Mouse (Mus musculus) hindbrain, embryonic 16.5 days (tissue): ENCODE data around the gene Ccdc172. TPM values are rescaled to one million over a fixed set of nuclear protein-coding genes. Genes with fewer than 3 reads are reported as not detected.

Source experiments
- ATAC-seq: fragments of 200-750 bp; cut with Nextera tagmentation; 2 replicates; pipeline ENCODE4 v1.8.0; 2017; ENCODE audit warnings: moderate TSS enrichment, moderate library complexity
- H3K27ac ChIP-seq: fragments of 300-500 bp; sonication (generic); 2 replicates; pipeline ENCODE4 v1.5.1; 2014; ENCODE audit warnings: low read depth, mild to moderate bottlenecking, control low read depth, low read length, moderate library complexity
- H3K27me3 ChIP-seq: fragments of 300-500 bp; sonication (generic); replicated peaks from 2 replicates; pipeline ENCODE4 v1.6.1; 2014; ENCODE audit warnings: low read length; ENCODE audit not compliant: control insufficient read depth, insufficient read depth
- H3K36me3 ChIP-seq: fragments of 300-500 bp; sonication (generic); 2 replicates; pipeline ENCODE4 v1.6.1; 2014; ENCODE audit warnings: mild to moderate bottlenecking, low read length, moderate library complexity, mixed read lengths; ENCODE audit not compliant: control insufficient read depth, insufficient read depth
- H3K4me1 ChIP-seq: fragments of 300-500 bp; sonication (generic); 2 replicates; pipeline ENCODE4 v1.6.1; 2014; ENCODE audit warnings: low read depth, low read length; ENCODE audit not compliant: control insufficient read depth, insufficient read depth
- H3K4me2 ChIP-seq: fragments of 300-500 bp; sonication (generic); 2 replicates; pipeline ENCODE4 v1.6.1; 2014; ENCODE audit warnings: mild to moderate bottlenecking, low read length, control low read depth, moderate library complexity
- H3K4me3 ChIP-seq: fragments of 300-500 bp; sonication (generic); 2 replicates; pipeline ENCODE4 v1.5.1; 2014; ENCODE audit warnings: mild to moderate bottlenecking, low read length, control low read depth, moderate library complexity
- H3K9ac ChIP-seq: fragments of 300-500 bp; sonication (generic); 2 replicates; pipeline ENCODE4 v1.6.1; 2014; ENCODE audit warnings: low read depth, mild to moderate bottlenecking, control low read depth, low read length, moderate library complexity
- H3K9me3 ChIP-seq: fragments of 300-500 bp; sonication (generic); 2 replicates; pipeline ENCODE4 v1.6.1; 2014; ENCODE audit warnings: mild to moderate bottlenecking, low read length, moderate library complexity; ENCODE audit not compliant: control insufficient read depth
- WGBS: fragments of 180-500 bp; shearing (Covaris S2); extraction: QIAGEN DNeasy Blood & Tissue Kit; methylation state at CpG from one replicate; pipeline ENCODE4 v1.1.7; 2014; 5-methylcytosine and 5-hydroxymethylcytosine counted together
- polyA plus RNA-seq: library from polyadenylated mRNA; unstranded; fragments of >200 nt; fragmentation: Nextera tagmentation; extraction: Ambion mirVana; gene quantifications from 2 replicates; pipeline ENCODE4 v1.2.1, GENCODE M21; 2015

Ccdc172 gene
- polyA plus RNA-seq, 1 experiment from 2014 or later: 0.24 TPM

DNA sequence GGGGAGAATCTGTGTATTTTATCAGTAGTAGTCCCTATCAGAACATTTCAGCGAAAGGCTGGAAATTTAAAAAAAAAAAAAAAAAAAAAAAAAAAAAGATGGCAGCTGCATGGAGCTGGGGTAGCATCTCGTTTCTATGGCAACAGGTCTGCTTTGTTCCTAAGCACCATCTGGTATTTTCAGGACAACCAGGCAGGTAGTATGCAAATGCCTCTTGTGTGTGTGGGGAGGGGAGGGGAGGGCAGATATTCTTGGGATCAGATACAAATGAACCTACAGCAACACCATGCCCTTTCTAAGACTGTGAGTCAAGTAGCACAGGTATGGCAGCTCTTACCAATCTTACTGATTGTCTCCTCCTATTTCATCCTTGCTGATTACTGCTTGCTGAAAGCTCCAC, 11.7 kb upstream of the Ccdc172 start:
- H3K36me3 ChIP-seq: no peaks in the 10 kb centered on the region
- no peak overlapping the region for H3K4me2 ChIP-seq
- H3K4me1 ChIP-seq: no peaks in the 10 kb centered on the region
- H3K9ac ChIP-seq: no peak overlapping the region
- ATAC-seq: 0 out of 2 replicates have a peak, but pooled peaks have one; percentile 45
- no peak overlapping the region for H3K27ac ChIP-seq
- no peaks in the 10 kb centered on the region for H3K27me3 ChIP-seq
- H3K4me3 ChIP-seq: no peak overlapping the region
- WGBS: 63% methylated on average over 2 of the region's 2 CpGs
- no peaks in the 10 kb centered on the region for H3K9me3 ChIP-seq

DNA sequence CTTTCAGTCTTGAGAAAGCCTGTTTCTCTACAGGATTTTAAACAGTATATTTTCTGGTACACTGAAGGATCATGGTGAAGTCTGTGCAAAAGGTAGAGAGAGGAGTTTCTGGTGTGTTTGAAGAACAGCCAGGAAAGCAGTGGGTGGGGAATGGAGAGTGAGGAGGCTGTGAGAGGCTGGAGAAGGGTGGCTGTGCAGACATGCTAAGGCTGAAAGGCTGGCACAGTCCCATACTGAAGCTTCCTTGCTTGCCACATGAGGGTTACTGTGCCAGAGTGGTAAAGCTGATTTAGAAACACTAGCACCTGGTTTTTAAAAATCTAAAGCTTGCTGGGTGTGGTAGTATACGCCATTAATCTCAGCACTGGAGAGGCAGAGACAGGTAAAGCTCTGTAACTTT, 9.9 kb downstream of the Ccdc172 start:
- no peaks in the 10 kb centered on the region for H3K36me3 ChIP-seq
- WGBS: 100% methylated on average over 1 of the region's 1 CpGs
- no peak overlapping the region for H3K4me2 ChIP-seq
- no peaks in the 10 kb centered on the region for H3K9me3 ChIP-seq
- no peak overlapping the region for H3K27ac ChIP-seq
- H3K4me1 ChIP-seq: no peaks in the 10 kb centered on the region
- no peak overlapping the region for H3K4me3 ChIP-seq
- H3K27me3 ChIP-seq: no peaks in the 10 kb centered on the region
- no peak overlapping the region for H3K9ac ChIP-seq
- ATAC-seq: no peak

DNA sequence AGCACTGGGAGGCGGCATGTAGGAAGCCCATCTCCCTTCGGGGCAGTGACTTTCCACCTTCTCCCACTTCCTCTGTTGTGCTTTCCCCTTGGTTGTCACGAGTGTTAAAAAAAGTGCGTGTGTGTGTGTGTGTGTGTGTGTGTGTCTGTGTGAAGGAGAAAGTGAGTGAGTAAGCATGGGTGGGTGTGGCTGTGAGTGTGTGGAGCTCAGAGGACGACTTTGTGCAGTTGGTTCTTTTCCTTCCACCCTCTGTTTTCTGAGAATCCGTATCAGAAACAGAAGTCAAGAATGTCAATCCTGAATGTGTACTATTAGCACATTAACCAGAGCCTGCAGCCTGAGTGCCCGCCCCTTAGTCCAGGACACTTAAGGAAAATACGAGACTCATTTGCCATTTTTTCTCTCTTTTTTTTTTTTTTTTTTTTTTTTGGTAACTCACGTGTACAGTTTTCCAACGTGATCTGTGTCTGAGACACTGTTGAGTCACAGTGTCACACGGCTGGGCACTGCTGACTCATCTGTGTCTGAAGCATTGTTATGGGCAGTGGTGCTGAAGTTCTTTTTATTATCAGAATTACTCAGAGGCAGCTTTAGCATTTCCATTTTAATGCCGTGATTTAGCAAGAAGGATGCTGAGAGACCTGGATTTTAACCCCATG, 12.1 kb downstream of the Ccdc172 start:
- H3K27me3 ChIP-seq: no peaks in the 10 kb centered on the region
- no peak overlapping the region for H3K9ac ChIP-seq
- H3K27ac ChIP-seq: no peak overlapping the region
- WGBS: 48% methylated on average over 12 of the region's 12 CpGs
- ATAC-seq: no peak
- no peaks in the 10 kb centered on the region for H3K36me3 ChIP-seq
- H3K4me1 ChIP-seq: no peaks in the 10 kb centered on the region
- H3K4me2 ChIP-seq: peak overlapping the region; percentile 0; the same call in 1 of the 2 replicates
- no peaks in the 10 kb centered on the region for H3K9me3 ChIP-seq
- H3K4me3 ChIP-seq: no peak overlapping the region

DNA sequence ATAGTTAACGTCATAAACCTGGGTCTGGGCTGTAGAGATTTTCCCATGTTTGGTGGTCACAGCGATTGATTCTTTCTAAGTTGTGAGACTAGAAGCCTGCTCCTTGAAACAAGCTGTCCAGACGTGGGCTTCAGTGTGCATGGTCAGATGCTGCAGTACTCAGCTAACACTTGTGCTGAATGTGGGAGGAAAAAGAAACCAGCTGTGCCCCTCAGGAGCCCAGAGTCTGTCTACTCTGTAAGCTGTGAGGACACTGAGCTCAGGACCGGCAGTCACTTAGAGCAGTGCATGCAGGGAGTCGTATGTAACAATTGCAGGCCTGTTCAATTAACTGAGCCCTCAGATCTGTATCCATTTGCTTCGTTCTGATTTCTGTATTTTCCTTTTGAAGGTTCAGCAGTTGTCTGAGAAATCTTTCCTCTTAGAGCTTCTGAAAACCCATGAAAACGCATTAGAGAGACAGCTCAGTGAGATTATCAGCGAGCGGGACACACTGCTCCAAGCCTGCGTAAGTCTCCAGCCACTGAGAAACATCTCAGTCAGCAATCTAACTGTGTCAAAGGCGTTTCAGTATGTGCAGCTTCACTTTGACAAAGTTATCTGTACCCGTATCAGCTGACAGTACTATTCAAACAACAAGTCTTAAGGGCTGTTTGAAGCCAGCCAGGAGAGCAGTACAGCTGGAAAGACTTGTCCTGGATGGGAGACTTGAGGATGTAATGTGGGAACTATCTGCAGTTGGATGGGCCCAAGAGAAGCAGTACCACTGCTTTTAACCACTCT, 13.9 kb downstream of the Ccdc172 start:
- H3K27me3 ChIP-seq: no peaks in the 10 kb centered on the region
- no peaks in the 10 kb centered on the region for H3K9me3 ChIP-seq
- no peaks in the 10 kb centered on the region for H3K36me3 ChIP-seq
- ATAC-seq: no peak
- no peak overlapping the region for H3K4me3 ChIP-seq
- H3K27ac ChIP-seq: no peak overlapping the region
- H3K4me1 ChIP-seq: no peaks in the 10 kb centered on the region
- no peak overlapping the region for H3K4me2 ChIP-seq
- no peak overlapping the region for H3K9ac ChIP-seq
- 73% methylated on average over 12 of the region's 12 CpGs for WGBS

DNA sequence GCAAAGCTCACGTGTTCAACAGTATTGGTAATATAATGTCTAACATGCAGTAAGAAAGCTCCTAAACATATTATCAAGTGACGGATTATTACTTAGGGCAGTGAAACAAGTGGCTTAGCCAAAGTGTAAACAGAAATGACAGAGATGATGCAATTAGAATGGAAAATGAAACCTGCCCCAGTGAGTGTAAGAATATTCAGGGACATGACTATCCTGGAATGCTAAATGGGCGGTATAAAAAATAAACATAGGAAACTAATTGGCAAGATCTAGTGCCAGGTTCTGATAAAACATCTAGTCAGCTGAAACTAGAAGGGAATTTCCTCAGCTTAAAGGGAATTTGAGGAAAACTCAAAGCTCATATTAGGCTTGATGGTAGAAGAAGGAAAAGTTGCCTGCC, 21.3 kb downstream of the Ccdc172 start:
- no peak overlapping the region for H3K4me2 ChIP-seq
- 89% methylated on average over 3 of the region's 3 CpGs for WGBS
- no peaks in the 10 kb centered on the region for H3K4me1 ChIP-seq
- no peak overlapping the region for H3K9ac ChIP-seq
- H3K27me3 ChIP-seq: no peaks in the 10 kb centered on the region
- H3K27ac ChIP-seq: no peak overlapping the region
- no peaks in the 10 kb centered on the region for H3K36me3 ChIP-seq
- H3K9me3 ChIP-seq: no peaks in the 10 kb centered on the region
- ATAC-seq: no peak
- H3K4me3 ChIP-seq: no peak overlapping the region

DNA sequence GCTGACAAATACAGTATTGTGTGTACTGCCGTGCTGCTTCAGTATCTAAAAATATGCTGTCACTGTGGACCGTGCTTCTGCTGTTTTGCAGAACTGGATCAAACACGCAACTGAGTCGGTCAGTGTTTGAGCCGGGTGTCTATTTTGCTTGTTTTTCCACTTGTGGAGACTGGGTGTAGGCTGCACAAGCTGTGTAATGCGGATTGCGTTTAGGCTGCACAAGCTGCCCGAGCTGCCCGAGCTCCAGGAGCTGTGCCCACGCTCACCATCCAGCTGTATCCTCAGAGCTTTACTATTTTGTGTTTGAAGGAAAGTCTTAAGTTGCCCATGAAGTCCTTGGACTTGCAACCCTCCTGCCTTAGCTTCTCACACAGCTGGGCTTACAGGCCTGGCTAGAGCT, 24.9 kb downstream of the Ccdc172 start:
- 88% methylated on average over 10 of the region's 10 CpGs for WGBS
- no peaks in the 10 kb centered on the region for H3K9me3 ChIP-seq
- H3K27me3 ChIP-seq: no peaks in the 10 kb centered on the region
- H3K27ac ChIP-seq: no peak overlapping the region
- no peak overlapping the region for H3K9ac ChIP-seq
- no peaks in the 10 kb centered on the region for H3K4me1 ChIP-seq
- no peak overlapping the region for H3K4me2 ChIP-seq
- no peaks in the 10 kb centered on the region for H3K36me3 ChIP-seq
- no peak for ATAC-seq
- no peak overlapping the region for H3K4me3 ChIP-seq

DNA sequence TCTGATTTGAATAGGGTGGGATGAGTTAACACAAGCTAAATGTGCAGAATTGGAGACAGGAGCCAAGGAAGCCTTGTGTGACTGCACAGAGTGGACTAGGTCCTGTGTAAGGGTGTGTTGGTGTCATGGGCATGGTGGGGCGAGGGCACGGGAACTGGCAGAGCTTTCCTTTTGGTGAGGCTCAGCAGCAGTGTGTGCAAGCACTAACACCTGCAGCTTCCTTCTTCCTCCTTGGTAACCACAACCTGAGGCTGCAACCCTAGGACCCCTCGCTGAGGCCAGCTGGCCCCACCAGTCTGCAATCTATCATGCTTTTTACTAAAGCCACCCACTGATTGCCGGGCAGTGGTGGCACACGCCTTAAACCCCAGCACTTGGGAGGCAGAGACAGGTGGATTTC, 28.6 kb downstream of the Ccdc172 start:
- no peak overlapping the region for H3K4me3 ChIP-seq
- no peak for ATAC-seq
- H3K4me2 ChIP-seq: no peak overlapping the region
- no peak overlapping the region for H3K27ac ChIP-seq
- no peak overlapping the region for H3K9ac ChIP-seq
- 89% methylated on average over 5 of the region's 5 CpGs for WGBS
- no peaks in the 10 kb centered on the region for H3K9me3 ChIP-seq
- H3K4me1 ChIP-seq: no peaks in the 10 kb centered on the region
- H3K36me3 ChIP-seq: no peaks in the 10 kb centered on the region
- no peaks in the 10 kb centered on the region for H3K27me3 ChIP-seq

DNA sequence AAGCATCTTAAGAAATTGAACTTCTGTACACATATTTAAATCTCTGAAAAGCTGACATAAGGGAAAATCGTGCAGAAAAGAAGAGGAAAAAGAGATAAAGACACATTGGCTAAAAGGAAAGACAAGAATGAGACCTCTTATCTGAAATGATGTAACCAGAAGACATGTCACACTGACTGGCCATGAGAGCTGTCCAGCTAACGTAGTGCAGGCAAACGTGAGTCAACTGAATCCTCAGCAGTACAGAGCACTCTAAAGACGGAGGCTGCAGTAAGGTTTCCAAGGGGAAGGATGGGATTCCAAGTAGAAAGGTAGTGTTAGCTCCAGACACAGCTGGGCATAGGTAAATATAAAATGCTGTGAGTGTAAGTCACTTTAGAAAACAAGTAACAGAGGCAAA, 36.6 kb downstream of the Ccdc172 start:
- no peaks in the 10 kb centered on the region for H3K36me3 ChIP-seq
- H3K9me3 ChIP-seq: no peaks in the 10 kb centered on the region
- no peaks in the 10 kb centered on the region for H3K4me1 ChIP-seq
- H3K4me3 ChIP-seq: no peak overlapping the region
- 61% methylated on average over 4 of the region's 4 CpGs for WGBS
- H3K27me3 ChIP-seq: no peaks in the 10 kb centered on the region
- no peak overlapping the region for H3K4me2 ChIP-seq
- H3K27ac ChIP-seq: no peak overlapping the region
- no peak overlapping the region for H3K9ac ChIP-seq
- no peak for ATAC-seq

DNA sequence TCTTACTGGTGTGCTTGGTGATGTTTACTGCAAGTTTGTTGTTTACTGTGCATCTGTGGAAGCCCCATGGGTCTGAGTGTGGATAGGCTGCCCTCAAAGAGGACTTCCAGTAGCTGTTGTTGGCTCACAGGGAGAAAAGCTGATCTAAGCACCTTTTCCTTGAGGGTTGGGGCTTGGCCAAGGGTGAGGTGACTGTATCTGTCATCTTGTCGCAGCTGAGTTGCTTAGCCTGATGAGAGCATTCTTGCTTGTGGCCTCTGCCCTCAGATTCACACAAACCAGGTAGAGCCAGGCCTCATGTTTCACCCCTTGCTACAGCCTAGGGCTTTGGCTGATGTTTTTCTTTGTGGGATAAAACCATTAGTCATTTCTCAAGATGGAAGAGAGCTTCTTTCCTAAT, 38.7 kb downstream of the Ccdc172 start:
- no peaks in the 10 kb centered on the region for H3K9me3 ChIP-seq
- no peaks in the 10 kb centered on the region for H3K4me1 ChIP-seq
- H3K27ac ChIP-seq: no peak overlapping the region
- no peaks in the 10 kb centered on the region for H3K27me3 ChIP-seq
- no peak for ATAC-seq
- no peak overlapping the region for H3K9ac ChIP-seq
- no peak overlapping the region for H3K4me2 ChIP-seq
- WGBS: 70% methylated on average over 1 of the region's 1 CpGs
- no peak overlapping the region for H3K4me3 ChIP-seq
- no peaks in the 10 kb centered on the region for H3K36me3 ChIP-seq
